Mouse (Mus musculus): ENCODE results near the gene Per1.

The Per1 gene

DNA sequence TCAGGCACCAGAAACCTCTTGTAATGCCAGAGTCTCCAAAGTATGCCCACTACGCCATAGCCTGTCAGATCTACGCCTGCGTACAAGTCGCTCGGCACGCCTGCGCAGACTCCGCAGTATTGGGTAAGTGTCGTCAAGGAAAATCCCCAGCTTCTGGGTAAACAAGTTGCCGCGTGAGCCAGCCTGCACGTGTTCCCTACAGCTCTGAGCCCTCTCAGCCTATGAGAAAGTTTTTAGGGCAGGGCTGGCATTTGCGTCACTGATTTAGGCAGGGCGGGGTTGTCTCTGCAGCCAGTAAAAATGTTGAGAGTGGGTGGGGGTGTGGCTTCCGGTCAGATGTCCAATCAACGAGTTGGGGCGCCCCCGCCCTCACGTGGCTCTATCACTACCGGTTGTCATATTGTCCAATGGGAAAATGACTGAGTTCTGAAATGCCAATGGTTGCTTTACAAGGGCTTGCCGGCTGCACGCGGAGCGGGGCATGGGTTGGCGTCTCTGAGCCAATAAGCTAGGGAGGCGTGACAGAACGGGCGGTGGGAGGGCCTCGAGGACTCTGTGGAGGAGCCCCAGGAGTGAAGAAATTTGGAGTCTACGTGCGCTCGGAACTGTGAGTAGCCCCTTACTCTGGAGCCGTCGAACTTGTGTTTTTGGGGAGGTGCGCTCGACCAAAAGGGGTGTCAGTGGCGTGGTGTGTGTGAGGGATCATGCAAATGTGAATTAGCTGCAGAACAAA is at the start of gene Per1:
Gene Per1, plus strand, starts transcription at position 521 of the 733 bp plus-strand sequence.
- peak; percentile 98 for DNase-seq

DNA sequence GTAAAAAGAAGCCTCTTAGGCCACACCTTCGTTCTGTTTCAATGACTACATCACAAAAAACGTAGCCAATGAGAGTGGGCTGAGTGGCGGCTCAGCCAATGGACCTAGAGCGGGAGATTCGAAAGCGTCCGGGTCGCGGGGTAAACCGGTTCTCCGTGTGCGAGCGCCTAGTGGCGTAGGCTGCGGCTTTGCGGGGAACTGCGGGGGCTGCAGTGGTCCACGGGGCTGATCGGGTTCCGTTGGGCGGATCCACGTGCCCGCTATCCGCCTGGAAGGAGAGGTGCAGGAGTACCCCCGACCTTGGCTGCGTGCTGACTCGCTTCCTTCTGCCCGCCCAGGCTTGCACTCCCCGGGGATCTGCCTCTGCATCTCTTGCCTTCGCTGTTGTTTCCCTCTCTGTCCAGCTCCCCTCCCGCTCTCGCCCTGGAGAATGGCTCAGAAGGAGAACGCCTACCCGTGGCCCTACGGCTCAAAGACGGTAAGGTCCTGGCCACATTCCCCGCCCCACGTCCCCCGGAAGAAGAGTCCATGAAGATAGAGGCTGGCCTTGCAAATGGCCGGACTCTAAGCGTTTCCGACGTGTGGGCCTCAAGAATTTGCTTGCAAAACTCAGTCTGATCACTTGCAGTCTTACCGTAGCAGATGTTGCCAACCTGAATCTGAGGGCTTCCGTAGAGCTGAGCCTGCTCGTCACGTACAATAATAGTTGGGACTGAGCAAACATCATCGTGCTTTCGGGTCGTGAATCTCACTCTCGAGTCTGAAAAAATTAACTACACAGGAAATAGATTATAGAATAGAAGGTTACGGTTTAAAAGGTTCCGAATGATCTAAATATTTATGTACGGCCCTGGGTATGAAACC is 49.3 kb upstream of the Per1 start, which contains the start of gene Aurkb:
Gene Aurkb, plus strand, starts transcription at position 117 of the 864 bp plus-strand sequence.
- DNase-seq = peak; percentile 88

DNA sequence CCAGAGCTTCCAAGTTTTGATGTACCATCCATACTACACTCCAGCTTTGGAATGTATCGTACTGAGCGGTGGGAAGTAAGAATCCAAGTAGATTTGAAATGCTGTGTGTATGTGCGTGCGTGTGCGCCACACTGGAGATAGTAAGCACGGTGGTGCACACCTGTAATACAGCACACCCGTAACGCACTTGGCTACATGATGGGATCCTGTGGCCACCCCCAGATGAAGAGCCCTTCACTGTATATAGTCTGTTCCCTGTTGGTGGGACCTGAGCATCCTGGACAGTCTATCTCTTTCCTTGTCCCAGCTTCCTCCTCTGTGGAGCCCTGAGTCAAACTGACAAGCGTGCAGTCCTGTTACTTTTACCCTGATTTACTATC is 48.6 kb upstream of the Per1 start:
- no peak for DNase-seq

DNA sequence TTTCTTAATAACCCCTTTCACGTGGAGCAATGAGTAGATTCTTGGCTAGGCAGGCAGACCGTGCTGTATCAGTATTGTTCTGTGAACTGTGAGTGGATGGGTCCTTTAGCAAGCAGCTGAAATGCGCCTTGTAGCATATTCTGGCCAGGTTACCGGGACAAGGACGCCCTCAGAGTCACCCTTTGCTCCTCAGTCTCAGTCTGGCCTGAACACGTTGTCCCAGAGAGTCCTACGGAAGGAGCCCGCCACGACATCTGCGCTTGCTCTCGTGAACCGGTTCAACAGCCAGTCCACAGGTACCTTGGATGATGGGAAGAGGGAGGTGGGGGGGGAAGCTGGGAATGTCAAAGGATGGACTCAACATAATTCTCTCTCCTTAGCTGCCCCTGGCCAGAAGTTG is 47.4 kb upstream of the Per1 start:
- no peak for DNase-seq

DNA sequence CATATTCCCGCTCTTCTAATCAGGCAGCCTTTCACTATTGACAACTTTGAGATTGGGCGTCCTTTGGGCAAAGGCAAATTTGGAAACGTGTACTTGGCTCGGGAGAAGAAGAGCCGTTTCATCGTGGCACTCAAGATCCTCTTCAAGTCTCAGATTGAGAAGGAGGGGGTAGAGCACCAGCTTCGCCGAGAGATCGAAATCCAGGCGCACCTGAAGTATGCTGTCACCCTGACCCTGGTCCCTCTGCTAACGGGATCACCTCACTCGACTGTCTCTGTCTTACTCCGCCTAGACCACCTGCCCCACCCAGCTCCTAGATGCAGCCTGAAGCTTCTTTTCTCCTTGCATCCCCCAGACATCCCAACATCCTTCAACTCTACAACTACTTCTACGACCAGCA is 46.9 kb upstream of the Per1 start:
- no peak for DNase-seq

DNA sequence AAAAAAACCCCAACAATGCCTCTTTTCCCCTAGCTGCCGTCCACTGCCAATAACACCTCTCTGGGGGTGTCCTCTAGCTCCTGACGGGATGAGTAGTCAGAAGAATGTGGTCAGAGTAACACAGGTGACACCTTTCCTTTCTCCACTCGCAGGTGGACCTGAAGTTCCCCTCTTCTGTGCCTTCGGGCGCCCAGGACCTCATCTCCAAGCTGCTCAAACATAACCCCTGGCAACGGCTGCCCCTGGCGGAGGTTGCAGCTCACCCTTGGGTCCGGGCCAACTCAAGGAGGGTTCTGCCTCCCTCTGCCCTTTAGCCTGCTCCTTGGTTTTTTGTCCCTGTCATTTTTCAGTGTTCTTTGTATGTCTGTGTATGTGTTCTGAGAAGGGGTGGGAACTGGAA is 44.3 kb upstream of the Per1 start:
- no peak for DNase-seq

DNA sequence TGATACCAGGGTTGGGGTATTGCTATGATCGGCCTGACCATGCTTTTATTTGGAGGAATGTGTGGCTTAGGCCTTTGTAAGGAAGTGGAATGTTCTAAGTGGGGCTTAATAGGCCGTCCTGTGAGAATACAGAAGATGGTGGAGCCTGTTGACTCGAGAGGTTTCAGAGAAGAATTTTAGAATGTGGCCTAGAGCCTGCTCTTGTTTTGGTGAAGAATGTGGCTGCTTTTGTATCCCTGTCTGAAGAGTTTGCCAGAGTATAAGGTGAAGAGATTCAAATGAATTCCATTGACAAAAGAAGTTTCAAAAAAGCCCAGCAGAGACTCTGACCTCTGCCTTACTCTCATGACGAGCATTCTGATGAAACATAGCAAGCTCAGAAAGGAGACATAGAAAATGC is 43.2 kb upstream of the Per1 start:
- DNase-seq = no peak

DNA sequence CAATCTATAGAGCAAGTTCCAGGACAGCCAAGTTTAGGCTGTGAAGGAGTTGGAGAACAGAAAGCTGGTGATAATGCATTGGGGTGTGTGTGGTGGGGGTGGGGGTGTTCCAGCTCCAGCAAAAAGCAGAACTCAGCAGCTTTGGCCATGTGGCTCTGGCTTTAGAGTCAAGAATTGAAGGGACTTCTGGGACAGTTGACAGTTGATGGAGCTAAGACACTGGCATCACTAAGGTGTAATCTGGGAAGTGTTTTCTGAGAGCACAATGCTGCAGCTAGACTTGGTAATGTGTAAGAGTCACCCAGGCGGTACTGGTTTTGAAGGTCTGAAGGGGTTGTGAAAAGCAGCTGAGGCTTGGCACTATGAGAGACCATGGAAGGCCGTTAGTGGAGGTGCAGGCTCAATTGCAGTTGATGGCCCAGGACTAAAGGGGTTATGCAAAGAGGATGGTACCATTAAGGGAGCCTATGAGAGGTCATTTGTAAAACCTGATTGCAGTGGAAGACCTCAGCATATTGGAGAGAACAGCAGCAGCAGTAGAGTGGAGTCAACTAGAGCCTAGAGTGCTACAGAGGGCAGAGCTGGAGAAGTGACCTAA is 42.1 kb upstream of the Per1 start:
- no peak for DNase-seq

DNA sequence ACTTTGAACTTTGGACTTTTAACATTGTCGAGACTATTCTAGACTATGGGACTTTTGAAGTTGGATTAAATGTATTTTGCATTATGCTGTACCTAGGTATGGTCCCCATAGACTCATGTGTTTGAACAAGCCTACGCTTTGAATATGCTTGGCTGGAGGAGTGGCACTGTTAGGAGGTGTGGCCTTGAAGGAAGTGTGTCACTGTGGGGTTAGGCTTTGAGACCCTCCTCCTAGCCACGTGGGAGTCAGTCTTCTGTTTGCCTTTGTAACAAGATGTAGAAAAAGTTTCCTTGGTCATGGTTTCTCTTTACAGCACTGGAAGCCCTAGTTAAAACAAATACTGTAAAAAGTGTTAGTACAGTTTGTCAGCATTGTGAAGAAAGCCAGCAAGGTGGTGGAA is 41.2 kb upstream of the Per1 start:
- no peak for DNase-seq

DNA sequence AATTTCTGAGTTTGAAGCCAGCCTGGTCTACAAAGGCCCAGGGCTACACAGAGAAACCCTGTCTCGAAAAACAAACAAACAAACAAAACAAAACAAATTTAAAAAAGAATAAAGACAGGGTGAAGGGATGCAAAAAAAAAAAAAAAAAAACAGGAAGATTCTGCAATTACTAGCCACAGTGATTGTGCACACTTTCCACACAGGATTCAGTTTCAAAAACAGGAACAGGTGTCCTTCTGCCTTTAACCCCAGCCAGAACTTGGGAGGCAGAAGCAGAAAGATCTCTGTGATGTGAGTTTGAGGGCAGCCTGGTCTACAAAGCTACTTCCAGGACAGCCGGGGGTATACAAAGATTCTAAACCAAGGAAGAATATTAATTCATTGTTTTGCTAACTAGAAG is 36.8 kb upstream of the Per1 start:
- DNase-seq = no peak

DNA sequence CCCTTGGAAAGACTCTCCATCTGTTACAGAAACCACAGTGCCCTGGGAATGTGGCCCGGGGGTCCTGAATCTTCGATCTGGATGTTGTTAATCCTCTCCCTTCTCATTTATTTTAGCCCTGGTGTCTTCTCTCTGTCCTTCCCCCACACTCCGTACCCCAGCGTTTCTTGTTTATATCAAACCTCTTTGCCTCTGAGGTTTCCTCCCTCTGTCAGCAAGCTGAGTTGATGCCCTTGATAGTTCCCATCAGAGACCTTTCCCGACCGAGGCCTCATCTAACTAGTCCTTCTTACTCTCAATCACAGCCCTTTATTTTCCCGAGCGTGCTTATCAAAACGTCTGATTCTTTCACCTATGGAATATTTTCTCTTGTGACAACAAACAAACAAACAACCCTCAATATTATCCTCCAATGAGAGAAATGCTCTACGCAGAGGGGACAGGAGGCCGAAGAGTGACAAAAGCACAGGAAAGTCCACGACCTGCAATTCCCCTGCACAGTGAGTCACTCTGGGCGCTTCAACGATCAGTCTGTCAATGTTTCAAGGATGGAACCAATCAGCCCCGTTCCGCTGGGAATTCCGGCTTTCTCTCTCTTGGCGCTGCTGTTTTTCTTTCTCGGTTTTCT is 36.2 kb upstream of the Per1 start:
- no peak for DNase-seq

DNA sequence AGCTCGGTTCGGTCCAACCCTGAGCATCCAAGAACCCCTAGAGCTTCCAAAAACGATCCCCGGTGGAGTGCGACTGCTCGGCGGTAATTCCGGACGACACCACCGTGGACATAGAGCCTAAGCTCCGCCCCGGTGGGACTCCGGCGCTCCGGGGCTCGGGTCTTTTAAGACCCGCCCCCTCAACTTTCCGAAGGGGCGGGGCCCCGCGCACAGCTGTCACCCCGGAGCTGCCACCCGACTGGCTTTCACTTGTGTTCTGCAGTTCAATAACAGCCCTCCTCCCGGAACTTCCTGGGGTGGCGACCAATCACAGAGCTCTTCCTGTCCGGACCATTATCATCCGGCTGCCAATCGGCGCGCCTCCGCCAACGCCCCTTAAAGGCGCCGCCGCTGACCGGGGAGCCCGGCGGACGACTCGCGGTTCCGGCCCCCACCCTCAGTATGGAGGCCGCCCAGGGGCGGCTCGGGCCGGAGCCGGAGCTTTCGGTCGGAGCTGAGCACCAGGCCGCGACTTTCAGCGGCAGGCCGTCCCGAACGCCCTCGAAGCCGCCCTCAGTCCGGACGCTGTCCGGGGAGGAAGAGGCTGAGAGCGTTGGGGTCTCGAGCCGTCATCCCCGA is 35.6 kb upstream of the Per1 start, which contains the start of gene Borcs6:
Gene Borcs6, plus strand, starts transcription at position 361 of the 618 bp plus-strand sequence.
- peak; percentile 92 for DNase-seq

DNA sequence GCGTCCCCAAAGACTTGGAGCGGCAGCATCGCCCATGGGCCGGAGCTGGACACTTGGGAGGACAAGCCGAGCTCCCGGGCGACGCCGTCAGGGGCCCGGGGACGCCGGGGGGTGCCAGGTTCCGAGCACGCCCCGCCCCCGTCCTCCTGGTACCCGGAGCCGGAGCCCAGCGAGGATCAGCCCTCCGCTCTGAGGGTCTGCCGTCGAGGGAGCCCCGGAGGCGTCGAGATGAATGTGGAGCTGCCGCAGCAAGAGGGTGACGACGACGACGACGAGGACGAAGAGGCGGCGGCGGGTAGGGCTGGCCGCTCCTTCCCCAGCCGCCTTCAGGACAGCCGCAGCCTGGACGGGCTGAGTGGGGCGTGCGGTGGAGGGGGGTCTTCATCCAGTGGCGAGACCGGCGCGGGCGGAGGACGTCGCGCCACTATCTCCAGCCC is 35.0 kb upstream of the Per1 start:
- peak; percentile 64 for DNase-seq

DNA sequence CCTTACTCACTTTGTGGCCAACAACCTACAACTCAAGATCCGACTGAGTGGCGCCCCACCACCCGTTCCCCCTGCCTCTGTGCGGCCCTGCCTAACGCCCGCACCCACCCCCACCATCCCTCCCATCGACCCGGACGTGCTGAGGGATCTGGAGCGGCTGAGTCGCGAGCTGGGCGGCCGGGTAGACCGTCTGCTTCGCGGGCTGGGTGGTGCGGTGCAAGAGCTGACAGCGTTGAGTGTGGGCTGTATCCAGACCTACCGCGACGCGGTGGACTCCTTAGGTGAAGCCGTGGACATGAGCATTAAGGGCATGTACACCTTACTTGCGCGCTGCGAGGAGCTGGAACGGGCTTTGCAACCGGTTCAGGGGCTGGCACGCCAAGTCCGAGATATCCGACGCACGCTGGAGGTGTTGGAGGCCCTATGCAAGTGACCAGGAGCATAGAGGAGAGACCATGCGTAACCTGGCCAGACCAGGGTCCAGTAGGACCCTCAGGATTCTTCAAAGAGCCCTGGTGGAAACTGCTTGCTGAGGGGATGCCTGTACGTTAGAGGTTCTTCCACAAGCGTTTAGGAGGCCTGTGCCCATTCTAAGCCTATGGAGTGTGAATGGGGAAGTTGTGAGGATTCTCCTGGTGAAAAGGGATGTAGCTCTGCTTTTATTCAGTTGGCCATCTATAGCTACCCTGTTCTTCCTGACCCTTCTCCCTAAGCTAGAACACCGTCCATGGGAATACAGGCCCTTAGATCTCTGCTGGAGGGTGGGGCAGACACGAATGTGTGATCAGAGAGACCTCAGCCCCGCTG is 34.4 kb upstream of the Per1 start:
- DNase-seq = peak; percentile 43

DNA sequence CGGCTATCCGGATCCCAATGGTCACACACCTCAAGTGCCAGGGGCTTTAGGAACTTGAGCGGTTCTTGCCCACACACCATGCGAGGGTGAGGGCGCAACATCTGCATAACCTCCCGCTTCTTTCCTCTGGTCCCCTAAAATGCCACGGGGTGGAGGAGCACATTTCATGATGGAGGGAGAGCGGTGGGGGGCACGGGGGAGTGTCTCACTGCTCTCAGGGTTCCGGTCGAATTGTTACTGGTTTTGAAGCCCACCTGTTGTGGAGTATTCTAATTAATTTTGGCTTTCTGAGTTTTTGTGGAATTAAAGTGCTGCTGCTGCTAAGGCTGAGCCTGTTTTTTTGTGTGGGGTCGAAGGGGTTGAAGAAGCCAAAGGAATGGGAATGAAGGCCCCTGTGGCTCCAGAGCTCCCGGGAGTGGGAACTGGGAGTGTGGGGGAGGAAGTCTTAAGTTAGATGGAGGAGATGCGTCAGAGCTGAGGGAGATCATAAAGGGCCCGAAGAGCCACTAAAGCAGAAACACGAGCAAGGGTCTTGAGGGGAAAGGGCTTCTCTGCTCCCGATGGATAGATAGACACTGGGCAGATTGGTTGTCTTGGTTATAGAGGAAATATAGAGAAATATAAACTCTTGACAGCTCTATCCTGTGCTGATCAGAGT is 33.6 kb upstream of the Per1 start:
- no peak for DNase-seq

DNA sequence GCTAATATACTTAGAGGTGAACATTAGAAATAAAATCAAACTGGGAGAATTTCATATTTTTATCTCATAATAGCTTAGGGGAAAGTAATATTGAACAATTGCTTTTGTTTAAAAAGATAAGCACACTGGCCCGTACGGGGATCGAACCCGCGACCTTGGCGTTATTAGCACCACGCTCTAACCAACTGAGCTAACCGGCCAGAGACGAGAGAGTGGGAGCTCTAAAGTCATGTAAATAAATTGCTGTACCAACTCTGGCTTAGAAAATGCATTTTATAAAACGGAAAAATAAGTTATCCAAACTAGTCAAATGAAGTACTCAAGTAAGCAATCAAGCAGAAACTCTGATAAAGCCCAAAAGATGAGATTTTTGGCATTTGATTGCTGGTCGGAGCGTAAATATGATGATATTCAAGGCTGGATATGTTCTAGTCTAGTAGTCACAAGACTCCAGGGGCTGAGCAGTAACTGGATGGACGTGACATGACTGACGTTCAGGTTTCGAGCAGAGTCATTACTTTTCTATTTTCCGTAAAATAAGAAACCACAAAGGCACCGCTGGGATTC is 32.7 kb upstream of the Per1 start:
- DNase-seq = peak; percentile 72

DNA sequence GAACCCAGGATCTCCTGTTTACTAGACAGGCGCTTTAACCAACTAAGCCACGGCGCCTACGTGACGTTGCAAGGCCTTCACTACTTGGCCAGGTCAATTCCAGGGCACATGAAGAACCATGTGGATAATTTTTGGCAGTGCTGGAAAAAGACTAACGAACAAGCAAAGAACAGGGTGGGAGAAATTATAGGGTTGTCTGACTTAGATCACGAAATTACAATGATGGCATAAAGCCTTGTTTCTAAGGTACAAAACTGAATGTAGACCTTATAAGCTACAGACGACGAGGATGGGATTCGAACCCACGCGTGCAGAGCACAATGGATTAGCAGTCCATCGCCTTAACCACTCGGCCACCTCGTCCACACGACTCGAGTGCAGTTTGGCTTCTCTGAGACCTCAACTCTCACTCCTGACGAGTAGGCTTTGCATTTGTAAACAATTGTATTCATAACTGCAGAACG is 32.2 kb upstream of the Per1 start:
- peak; percentile 91 for DNase-seq

DNA sequence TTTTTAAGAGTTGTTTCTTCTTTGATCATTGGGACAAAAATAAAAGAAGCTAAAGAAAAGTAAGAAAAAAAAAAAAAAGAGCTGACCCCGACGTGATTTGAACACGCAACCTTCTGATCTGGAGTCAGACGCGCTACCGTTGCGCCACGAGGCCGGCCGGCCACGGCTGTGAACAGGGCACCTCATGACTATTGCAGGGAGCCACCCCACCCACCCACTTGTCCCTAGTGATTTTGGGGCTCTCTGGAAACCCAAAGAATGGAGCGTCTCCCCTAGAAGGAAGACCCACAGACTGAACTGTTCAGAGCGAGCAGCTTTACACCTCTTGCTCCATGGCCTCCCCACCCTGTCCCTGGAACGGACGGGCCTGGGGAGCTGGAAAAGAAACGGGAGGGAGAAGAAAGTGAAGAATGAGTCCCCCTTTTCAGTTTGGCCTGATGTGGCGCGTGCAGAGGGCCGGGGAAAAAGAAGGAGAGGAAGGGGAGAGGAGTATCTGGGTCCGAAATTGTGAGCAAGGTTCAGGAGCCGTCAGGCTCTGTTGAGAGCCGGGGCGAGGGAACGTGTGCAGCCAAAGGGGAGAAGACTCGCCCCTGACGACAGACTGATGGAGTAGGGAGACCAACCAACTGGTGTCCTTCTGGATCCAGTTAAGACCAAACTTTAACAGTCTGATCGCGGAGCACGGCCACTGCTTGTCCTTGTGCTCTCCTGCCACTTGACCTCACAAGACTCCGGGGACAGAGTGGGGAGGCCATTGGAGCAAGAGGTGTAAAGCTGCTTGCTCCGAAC is 31.4 kb upstream of the Per1 start:
- DNase-seq = peak; percentile 75

DNA sequence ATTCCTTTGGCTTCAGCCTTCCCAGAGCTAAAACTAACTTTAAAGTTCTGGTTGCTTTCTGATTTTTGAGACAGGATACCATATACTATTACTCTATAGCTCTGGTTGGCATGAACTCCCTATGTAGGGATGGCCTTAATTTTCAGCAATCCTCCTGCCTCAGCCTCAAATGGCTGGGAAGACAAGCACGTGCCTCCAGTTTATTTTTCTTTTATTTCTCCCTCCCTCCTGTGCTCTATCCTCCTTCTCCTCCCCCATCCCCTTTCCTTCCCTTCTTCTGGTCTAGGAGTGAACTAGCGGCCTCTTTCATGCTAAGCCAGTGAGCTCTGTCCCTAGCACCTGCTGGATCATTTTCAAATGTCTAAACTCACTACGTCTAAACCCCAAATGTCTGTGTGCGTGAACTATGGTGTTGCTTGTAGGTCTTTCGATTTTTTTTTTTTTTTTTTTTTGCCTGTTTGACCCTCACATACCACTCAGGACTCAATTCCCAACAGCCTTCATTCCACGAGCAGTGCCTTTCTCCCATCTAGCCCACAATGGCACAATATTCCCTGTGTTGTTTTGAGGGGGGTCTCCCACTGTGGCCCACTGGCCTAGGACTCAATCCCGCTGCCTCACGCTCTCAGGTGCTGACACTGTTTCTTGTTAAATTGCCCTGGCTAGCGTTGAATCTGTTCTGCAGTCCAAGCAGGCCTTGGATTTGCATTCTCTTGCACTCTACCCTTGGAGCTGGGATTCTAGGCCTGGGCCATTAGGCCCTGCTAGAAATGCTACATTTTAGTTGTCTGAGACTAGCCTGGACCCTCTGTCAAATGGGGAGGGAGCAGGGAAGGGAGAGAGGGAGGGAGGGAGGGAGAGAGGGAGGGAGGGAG is 30.5 kb upstream of the Per1 start:
- DNase-seq = no peak

Data from right cerebral cortex, postnatal 14 days (tissue).